Mouse (Mus musculus): ENCODE data around the gene H1foo. TPM values are rescaled to one million over a fixed set of nuclear protein-coding genes. Genes with fewer than 3 reads are reported as not detected.

H1foo gene
- polyA plus RNA-seq, 1 experiment from 2014 or later = not detected

- no peak overlapping the region for H3K4me3 ChIP-seq
- H3K9me3 ChIP-seq = no peaks in the 10 kb centered on the region
- H3K27me3 ChIP-seq = peaks cover 9% of the 10 kb centered on the region
- no peak overlapping the region for H3K4me2 ChIP-seq (replicated peaks)
- no peak overlapping the region for H3K27ac ChIP-seq
- H3K4me1 ChIP-seq = peaks cover 35% of the 10 kb centered on the region
- peaks cover 13% of the 10 kb centered on the region for H3K36me3 ChIP-seq
- no peak for ATAC-seq (ENCODE audit: low FRiP score, low read depth)
- 94% methylated on average over 15 of the region's 15 CpGs for WGBS
- no peak overlapping the region for H3K9ac ChIP-seq
These were observed 22.6 kb downstream of the H1foo start for GRCm38 (mm10) chr6:115967291-115967880.

GRCm38 (mm10) chr6:115968086-115968485 is 23.3 kb downstream of the H1foo start:
- Histone ChIP-seq H3K27ac (no peak overlapping the region), H3K4me3 (no peak overlapping the region), H3K27me3 (peaks cover 9% of the 10 kb centered on the region), H3K36me3 (peaks cover 13% of the 10 kb centered on the region), H3K4me1 (peaks cover 42% of the 10 kb centered on the region), H3K9ac (no peak overlapping the region), H3K9me3 (no peaks in the 10 kb centered on the region), H3K4me2 (replicated peaks) (no peak overlapping the region)
- 71% methylated on average over 5 of the region's 5 CpGs for WGBS
- ATAC-seq (ENCODE audit: low FRiP score, low read depth) = no peak

- no peak for ATAC-seq (ENCODE audit: low FRiP score, low read depth)
- Histone ChIP-seq H3K4me2 (replicated peaks) (no peak overlapping the region), H3K36me3 (peaks cover 13% of the 10 kb centered on the region; the same call in 1 of the 2 replicates), H3K27me3 (peaks cover 5% of the 10 kb centered on the region), H3K27ac (no peak overlapping the region), H3K9ac (no peak overlapping the region), H3K4me3 (no peak overlapping the region), H3K9me3 (no peaks in the 10 kb centered on the region), H3K4me1 (peaks cover 42% of the 10 kb centered on the region)
- WGBS = 80% methylated on average over 6 of the region's 6 CpGs
These were observed 24.0 kb downstream of the H1foo start for GRCm38 (mm10) chr6:115968700-115969099.

- H3K9ac ChIP-seq = no peak overlapping the region; the same call in 1 of the 2 replicates
- H3K36me3 ChIP-seq = peaks cover 13% of the 10 kb centered on the region; the same call in 1 of the 2 replicates
- peaks cover 4% of the 10 kb centered on the region for H3K27me3 ChIP-seq
- 58% methylated on average over 9 of the region's 9 CpGs for WGBS
- ATAC-seq (ENCODE audit: low FRiP score, low read depth) = no peak
- no peak overlapping the region for H3K4me2 ChIP-seq (replicated peaks)
- H3K9me3 ChIP-seq = no peaks in the 10 kb centered on the region
- peaks cover 46% of the 10 kb centered on the region for H3K4me1 ChIP-seq
- no peak overlapping the region for H3K4me3 ChIP-seq
- no peak overlapping the region for H3K27ac ChIP-seq
These were observed 24.4 kb downstream of the H1foo start for GRCm38 (mm10) chr6:115969103-115969502.

GRCm38 (mm10) chr6:115969952-115970351 is 25.2 kb downstream of the H1foo start:
- peaks cover 51% of the 10 kb centered on the region for H3K4me1 ChIP-seq
- H3K4me2 ChIP-seq (replicated peaks) = no peak overlapping the region
- no peak overlapping the region for H3K9ac ChIP-seq
- no peak overlapping the region for H3K27ac ChIP-seq
- no peaks in the 10 kb centered on the region for H3K9me3 ChIP-seq
- peaks cover 13% of the 10 kb centered on the region; the same call in 1 of the 2 replicates for H3K36me3 ChIP-seq
- H3K4me3 ChIP-seq = no peak overlapping the region
- WGBS = 69% methylated on average over 4 of the region's 6 CpGs
- H3K27me3 ChIP-seq = peaks cover 4% of the 10 kb centered on the region; the same call in 1 of the 2 replicates
- ATAC-seq (ENCODE audit: low FRiP score, low read depth) = no peak

GRCm38 (mm10) chr6:115971273-115972060 is 26.7 kb downstream of the H1foo start:
- 27% methylated on average over 13 of the region's 13 CpGs for WGBS
- Histone ChIP-seq H3K9ac (peak overlapping the region; percentile 13), H3K36me3 (0 out of 2 replicates have a peak, but pooled peaks cover 4% of the 10 kb centered on the region), H3K9me3 (no peaks in the 10 kb centered on the region), H3K4me2 (replicated peaks) (no peak overlapping the region), H3K27me3 (peaks cover 4% of the 10 kb centered on the region; the same call in 1 of the 2 replicates), H3K27ac (no peak overlapping the region), H3K4me3 (no peak overlapping the region), H3K4me1 (peaks cover 51% of the 10 kb centered on the region)
- ATAC-seq (ENCODE audit: low FRiP score, low read depth) = peak; percentile 38; the same call in 1 of the 2 replicates

- H3K4me1 ChIP-seq = peaks cover 51% of the 10 kb centered on the region
- H3K36me3 ChIP-seq = no peaks in the 10 kb centered on the region
- H3K9ac ChIP-seq = no peak overlapping the region
- no peak for ATAC-seq (ENCODE audit: low FRiP score, low read depth)
- H3K9me3 ChIP-seq = no peaks in the 10 kb centered on the region
- no peak overlapping the region for H3K27ac ChIP-seq
- H3K27me3 ChIP-seq = peaks cover 4% of the 10 kb centered on the region; the same call in 1 of the 2 replicates
- H3K4me2 ChIP-seq (replicated peaks) = no peak overlapping the region
- 82% methylated on average over 7 of the region's 7 CpGs for WGBS
- H3K4me3 ChIP-seq = no peak overlapping the region
These were observed 27.5 kb downstream of the H1foo start for GRCm38 (mm10) chr6:115972083-115972764.

- H3K4me1 ChIP-seq = peaks cover 49% of the 10 kb centered on the region
These were observed 28.6 kb downstream of the H1foo start for GRCm38 (mm10) chr6:115973139-115973875.

GRCm38 (mm10) chr6:115973881-115974662 is 29.3 kb downstream of the H1foo start:
- no peak for ATAC-seq (ENCODE audit: low FRiP score, low read depth)
- no peaks in the 10 kb centered on the region for H3K36me3 ChIP-seq
- 70% methylated on average over 16 of the region's 16 CpGs for WGBS
- H3K9me3 ChIP-seq = no peaks in the 10 kb centered on the region
- H3K27me3 ChIP-seq = peaks cover 4% of the 10 kb centered on the region; the same call in 1 of the 2 replicates
- H3K4me3 ChIP-seq = no peak overlapping the region
- H3K27ac ChIP-seq = no peak overlapping the region
- peak overlapping the region; percentile 19; the same call in 1 of the 2 replicates for H3K9ac ChIP-seq
- peaks cover 45% of the 10 kb centered on the region for H3K4me1 ChIP-seq
- H3K4me2 ChIP-seq (replicated peaks) = no peak overlapping the region

More at GRCm38 (mm10) chr6:115973139-115973875, 28.6 kb downstream of the H1foo start:
- Histone ChIP-seq H3K27ac (no peak overlapping the region), H3K27me3 (peaks cover 4% of the 10 kb centered on the region; the same call in 1 of the 2 replicates), H3K4me2 (replicated peaks) (no peak overlapping the region), H3K36me3 (no peaks in the 10 kb centered on the region), H3K9ac (no peak overlapping the region), H3K4me3 (no peak overlapping the region), H3K9me3 (no peaks in the 10 kb centered on the region)
- WGBS = 84% methylated on average over 15 of the region's 15 CpGs
- no peak for ATAC-seq (ENCODE audit: low FRiP score, low read depth)

- Histone ChIP-seq H3K4me2 (replicated peaks) (no peak overlapping the region), H3K9ac (no peak overlapping the region), H3K27me3 (peaks cover 4% of the 10 kb centered on the region; the same call in 1 of the 2 replicates), H3K4me3 (no peak overlapping the region), H3K36me3 (no peaks in the 10 kb centered on the region), H3K27ac (no peak overlapping the region), H3K9me3 (no peaks in the 10 kb centered on the region), H3K4me1 (peaks cover 35% of the 10 kb centered on the region)
- WGBS = 85% methylated on average over 8 of the region's 8 CpGs
- ATAC-seq (ENCODE audit: low FRiP score, low read depth) = no peak
These were observed 30.9 kb downstream of the H1foo start for GRCm38 (mm10) chr6:115975606-115976005.

- Histone ChIP-seq H3K9ac (no peak overlapping the region), H3K4me1 (peaks cover 20% of the 10 kb centered on the region), H3K9me3 (no peaks in the 10 kb centered on the region), H3K4me2 (replicated peaks) (no peak overlapping the region), H3K27ac (no peak overlapping the region), H3K36me3 (no peaks in the 10 kb centered on the region), H3K27me3 (peaks cover 4% of the 10 kb centered on the region; the same call in 1 of the 2 replicates), H3K4me3 (no peak overlapping the region)
- ATAC-seq (ENCODE audit: low FRiP score, low read depth) = no peak
- WGBS = 82% methylated on average over 15 of the region's 15 CpGs
These were observed 33.1 kb downstream of the H1foo start for GRCm38 (mm10) chr6:115977810-115978209.

Data from limb, embryonic 13.5 days (tissue).